Mouse (Mus musculus) naive thymus-derived CD4-positive, alpha-beta T cell, adult 5 months (primary cell): Measurements from ENCODE around the gene Ccdc159. TPM values are rescaled to one million over a fixed set of nuclear protein-coding genes. Genes with fewer than 3 reads are reported as not detected.

ENCODE experiments used
- polyA plus RNA-seq: library from polyadenylated mRNA; unstranded; fragments of 100-300 nt; shearing (Covaris generic); gene quantifications from one replicate; pipeline ENCODE4 v1.2.1, GENCODE M21; 2017

Ccdc159 gene
- not detected for polyA plus RNA-seq

DNA sequence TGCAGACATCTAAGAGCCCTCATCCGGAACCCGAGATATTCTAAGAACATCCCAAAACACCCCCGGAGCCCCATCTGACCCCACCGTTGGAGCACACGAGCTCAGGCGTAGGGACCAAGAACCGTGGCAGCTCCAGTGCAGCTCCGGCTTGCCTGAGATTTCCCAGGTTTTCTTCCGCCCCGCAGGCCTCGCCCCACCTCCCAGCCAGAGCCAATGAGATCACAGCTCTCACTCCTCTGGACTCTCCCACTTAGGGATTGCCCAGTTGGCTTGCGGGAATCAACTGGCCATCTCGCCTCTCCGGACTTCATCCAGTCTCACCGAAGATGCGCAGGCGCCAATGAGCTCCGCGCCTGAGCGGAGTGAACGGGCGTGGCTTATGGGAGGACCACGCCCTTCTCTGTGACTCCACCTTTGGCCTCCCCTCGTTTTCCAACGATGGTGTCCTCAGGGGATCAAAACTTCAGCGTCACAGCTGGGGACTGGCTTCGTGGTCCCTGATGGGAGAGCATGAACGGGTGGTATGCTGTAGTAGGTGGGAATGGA, at the start of gene Ccdc159, which contains the start of gene Tmem205:
Gene Ccdc159, plus strand, starts transcription at position 264 of the 546 bp plus-strand sequence.
Gene Tmem205, minus strand, starts transcription at position 349 of the 546 bp plus-strand sequence.

DNA sequence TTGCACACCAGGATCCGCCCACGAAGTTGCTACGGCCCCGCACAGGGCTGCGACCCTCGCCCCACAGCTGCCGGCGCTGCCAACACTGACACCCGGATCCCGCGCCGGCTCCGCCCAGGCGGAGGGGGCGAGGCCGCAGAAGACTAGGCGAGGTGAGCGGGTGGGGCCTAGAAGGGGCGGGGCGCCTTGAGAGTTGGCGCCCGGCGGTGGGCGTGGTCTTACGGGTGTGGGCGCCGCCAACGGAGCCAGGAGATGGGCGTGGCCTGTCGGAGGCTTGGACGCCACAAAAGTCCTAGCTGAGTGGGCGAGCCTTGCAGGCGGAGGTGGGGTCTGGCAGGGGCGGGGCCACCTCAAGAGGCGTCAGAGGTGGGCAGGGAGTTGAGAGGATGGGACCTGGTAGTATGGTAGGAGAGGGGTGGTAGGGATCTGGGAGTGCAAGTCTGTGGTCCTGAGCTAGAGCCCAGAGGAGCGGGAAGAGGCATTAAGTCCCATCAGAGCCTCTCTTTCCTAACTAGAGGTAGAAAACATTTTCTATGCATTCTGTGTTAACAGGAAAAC, 9.2 kb upstream of the Ccdc159 start, which contains the start of gene Rab3d:
Gene Rab3d, minus strand, starts transcription at position 158 of the 558 bp plus-strand sequence.

GRCm38 (mm10) chr9:21936692-21937570, 9.7 kb downstream of the Ccdc159 start, which contains the start of gene Plppr2:
Plppr2 (plus strand) TSS chr9:21937033.

DNA sequence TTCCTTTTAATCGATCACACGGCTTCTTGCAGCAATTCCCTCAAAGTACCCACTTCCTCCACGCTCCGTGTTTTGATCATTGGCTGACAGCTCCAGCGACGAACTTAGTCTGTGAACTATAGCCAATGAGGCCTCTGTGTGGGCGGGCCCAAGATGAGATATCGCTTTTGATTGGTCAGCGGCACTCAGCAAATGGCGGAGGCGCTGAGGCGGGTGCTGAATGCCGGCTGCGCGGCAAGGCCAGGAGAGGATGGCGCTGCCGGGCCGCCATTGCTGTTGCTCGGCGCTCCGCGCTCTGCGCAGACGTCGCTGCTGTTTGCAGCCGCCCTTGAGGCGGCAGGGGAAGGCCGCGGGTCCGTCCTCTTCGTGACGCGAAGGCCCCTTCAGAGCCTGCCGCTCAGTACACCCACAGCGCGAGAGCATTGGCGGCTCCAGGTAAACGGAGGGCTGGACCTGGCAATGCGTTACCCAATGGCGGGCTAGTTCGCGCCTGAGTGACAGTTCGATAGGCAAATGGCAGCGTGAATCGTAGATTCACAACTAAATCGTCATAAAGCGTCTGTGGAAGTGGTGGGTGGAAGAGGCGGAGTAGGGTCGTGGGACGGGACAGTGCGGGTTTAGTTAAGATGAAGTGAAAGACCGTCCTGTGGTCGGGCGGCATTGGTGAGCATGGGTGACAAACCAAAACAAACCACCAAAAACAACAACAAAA, 28.5 kb downstream of the Ccdc159 start, which contains the start of gene Swsap1:
Gene Swsap1, plus strand, starts transcription at position 186 of the 712 bp plus-strand sequence.

DNA sequence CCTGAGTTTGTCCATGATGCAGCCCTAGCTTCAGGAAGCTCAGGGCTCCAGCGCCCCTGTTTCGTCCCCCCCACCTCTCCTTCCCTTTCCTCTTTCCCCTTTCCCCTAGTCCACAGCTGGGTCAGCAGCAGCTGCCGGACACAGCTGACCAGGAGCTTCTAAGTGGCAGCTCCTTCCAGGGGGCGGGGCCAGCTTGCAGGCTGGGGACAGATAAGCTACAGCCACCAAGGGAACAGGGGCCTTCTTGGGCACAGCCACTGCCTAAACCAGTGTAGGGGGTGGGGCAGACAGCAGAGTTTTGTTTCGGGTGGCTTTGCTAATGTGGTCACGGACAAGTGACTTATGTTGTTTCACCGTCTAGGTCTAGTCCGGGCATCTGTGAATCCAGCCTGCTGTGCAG, 36.1 kb downstream of the Ccdc159 start, which contains the start of gene Epor:
Gene Epor, minus strand, starts transcription at position 90 of the 400 bp plus-strand sequence.

Other genes starting within 250 kb of the Ccdc159 start
- gene Ldlr, start 204.0 kb upstream of the Ccdc159 start, polyA plus RNA-seq, result 41.1 TPM
- gene Spc24, start 167.2 kb upstream of the Ccdc159 start, polyA plus RNA-seq, result 0.77 TPM
- gene Kank2, start 128.7 kb upstream of the Ccdc159 start, polyA plus RNA-seq, result 0.06 TPM
- not detected for gene Angptl8, start 92.0 kb upstream of the Ccdc159 start, polyA plus RNA-seq
- gene Dock6, start 74.8 kb upstream of the Ccdc159 start, polyA plus RNA-seq, result 1.3 TPM
- gene Rab3d, start 9.3 kb upstream of the Ccdc159 start, polyA plus RNA-seq, result 9.3 TPM
- not detected for gene Tmem205, start 85 bp downstream of the Ccdc159 start, polyA plus RNA-seq
- gene Plppr2, start 9.6 kb downstream of the Ccdc159 start, polyA plus RNA-seq, result 0.40 TPM
- 5.6 TPM for gene Swsap1, start 28.3 kb downstream of the Ccdc159 start, polyA plus RNA-seq
- not detected for gene Epor, start 36.0 kb downstream of the Ccdc159 start, polyA plus RNA-seq
- gene Rgl3, start 62.0 kb downstream of the Ccdc159 start, polyA plus RNA-seq, result not detected
- not detected for gene Ccdc151, start 75.2 kb downstream of the Ccdc159 start, polyA plus RNA-seq
- gene Prkcsh, start 75.3 kb downstream of the Ccdc159 start, polyA plus RNA-seq, result 65.6 TPM
- gene Elavl3, start 124.6 kb downstream of the Ccdc159 start, polyA plus RNA-seq, result not detected
- not detected for gene Gm49318, start 143.8 kb downstream of the Ccdc159 start, polyA plus RNA-seq
- gene Zfp653, start 143.9 kb downstream of the Ccdc159 start, polyA plus RNA-seq, result 32.1 TPM
- 39.9 TPM for gene Ecsit, start 158.0 kb downstream of the Ccdc159 start, polyA plus RNA-seq
- gene Cnn1, start 171.7 kb downstream of the Ccdc159 start, polyA plus RNA-seq, result not detected
- 22.8 TPM for gene Elof1, start 189.7 kb downstream of the Ccdc159 start, polyA plus RNA-seq
- 256 TPM for gene Acp5, start 208.2 kb downstream of the Ccdc159 start, polyA plus RNA-seq
- 14.0 TPM for gene Pigyl, start 229.4 kb downstream of the Ccdc159 start, polyA plus RNA-seq